Mouse (Mus musculus): ENCODE data around the gene Cutal. TPM values are rescaled to one million over a fixed set of nuclear protein-coding genes. Genes with fewer than 3 reads are reported as not detected.

Cutal gene
- total RNA-seq, 4 experiments from 2014 or later = 0.28 to 0.91 (median 0.43) TPM

- DNase-seq (ENCODE audit: low spot score in 2 of 2) = no peak
Measured at GRCm38 (mm10) chr2:34883190-34883589, 9.0 kb downstream of the Cutal start.

GRCm38 (mm10) chr2:34884186-34884585 is 10.0 kb downstream of the Cutal start:
- DNase-seq (ENCODE audit: low spot score in 2 of 2) = no peak

GRCm38 (mm10) chr2:34893950-34894349 is 19.8 kb downstream of the Cutal start:
- DNase-seq (ENCODE audit: low spot score in 2 of 2) = no peak

GRCm38 (mm10) chr2:34895503-34896113 is 21.4 kb downstream of the Cutal start:
- no peak for DNase-seq (ENCODE audit: low spot score in 2 of 2)

- DNase-seq (ENCODE audit: low spot score in 2 of 2) = no peak
Measured at GRCm38 (mm10) chr2:34896821-34897460, 22.7 kb downstream of the Cutal start.

- no peak for DNase-seq (ENCODE audit: low spot score in 2 of 2)
Measured at GRCm38 (mm10) chr2:34897820-34898219, 23.6 kb downstream of the Cutal start.

- DNase-seq (ENCODE audit: low spot score in 2 of 2) = no peak
Measured at GRCm38 (mm10) chr2:34899682-34900081, 25.5 kb downstream of the Cutal start.

- no peak for DNase-seq (ENCODE audit: low spot score in 2 of 2)
Measured at GRCm38 (mm10) chr2:34900412-34900811, 26.2 kb downstream of the Cutal start.

- no peak for DNase-seq (ENCODE audit: low spot score in 2 of 2)
Measured at GRCm38 (mm10) chr2:34901726-34902125, 27.5 kb downstream of the Cutal start.

- DNase-seq (ENCODE audit: low spot score in 2 of 2) = no peak
Measured at GRCm38 (mm10) chr2:34902731-34903130, 28.5 kb downstream of the Cutal start.

GRCm38 (mm10) chr2:34903191-34903590 is 29.0 kb downstream of the Cutal start:
- no peak for DNase-seq (ENCODE audit: low spot score in 2 of 2)

GRCm38 (mm10) chr2:34903652-34904405 is 29.6 kb downstream of the Cutal start:
- DNase-seq (ENCODE audit: low spot score in 2 of 2) = no peak

GRCm38 (mm10) chr2:34904849-34905542 is 30.8 kb downstream of the Cutal start:
- DNase-seq (ENCODE audit: low spot score in 2 of 2) = peak; percentile 99 to 100

- DNase-seq (ENCODE audit: low spot score in 2 of 2) = no peak
Measured at GRCm38 (mm10) chr2:34906426-34906825, 32.2 kb downstream of the Cutal start.

- DNase-seq (ENCODE audit: low spot score in 2 of 2) = no peak
Measured at GRCm38 (mm10) chr2:34906861-34907604, 32.8 kb downstream of the Cutal start.

- no peak for DNase-seq (ENCODE audit: low spot score in 2 of 2)
Measured at GRCm38 (mm10) chr2:34909719-34910118, 35.5 kb downstream of the Cutal start.

- no peak for DNase-seq (ENCODE audit: low spot score in 2 of 2)
Measured at GRCm38 (mm10) chr2:34911871-34912270, 37.7 kb downstream of the Cutal start.

- no peak for DNase-seq (ENCODE audit: low spot score in 2 of 2)
Measured at GRCm38 (mm10) chr2:34912613-34913012, 38.4 kb downstream of the Cutal start.

GRCm38 (mm10) chr2:34913218-34914068 is 39.2 kb downstream of the Cutal start, which contains the start of gene Phf19:
Gene Phf19, minus strand, starts transcription at chr2:34914026.
- DNase-seq (ENCODE audit: low spot score in 2 of 2) = no peak

Data from layer of hippocampus, adult 8-10 months (tissue).